Mouse (Mus musculus): Measurements from ENCODE around the gene Gm36864.

Gene Gm36864

GRCm38 (mm10) chr7:44257278-44257677 is 21.3 kb downstream of the Gm36864 start, which contains the start of gene Acp4:
Gene Acp4 (minus strand): TSS chr7:44257378.
- no peak for DNase-seq (ENCODE audit: low spot score)

DNA sequence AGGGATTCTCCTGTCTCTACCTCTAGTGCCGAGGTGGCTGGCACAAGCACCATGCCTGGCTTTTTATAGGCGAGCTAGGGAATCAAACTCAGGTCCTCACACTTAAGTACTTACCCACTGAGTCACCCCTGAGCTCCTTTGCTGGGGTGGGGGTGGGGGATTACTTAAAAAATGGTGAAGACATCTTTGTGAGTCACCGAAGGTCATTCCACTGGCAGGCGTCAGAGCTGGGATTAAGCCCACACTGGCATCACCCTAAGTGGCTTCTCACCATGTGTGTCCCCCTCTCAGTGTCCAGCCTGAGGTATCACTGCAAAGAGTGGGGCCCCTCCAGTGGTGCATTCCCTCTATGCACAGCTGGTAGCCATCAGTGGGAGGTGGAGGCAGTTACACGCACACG is 24.4 kb downstream of the Gm36864 start:
- no peak for DNase-seq (ENCODE audit: low spot score)

- DNase-seq (ENCODE audit: low spot score) = no peak
Observed at GRCm38 (mm10) chr7:44261147-44261546, 25.2 kb downstream of the Gm36864 start, which contains the start of gene Gm15517. Gene Gm15517 (plus strand): TSS chr7:44261447.

- DNase-seq (ENCODE audit: low spot score) = peak; percentile 85
Observed at GRCm38 (mm10) chr7:44262791-44263643, 27.0 kb downstream of the Gm36864 start.

DNA sequence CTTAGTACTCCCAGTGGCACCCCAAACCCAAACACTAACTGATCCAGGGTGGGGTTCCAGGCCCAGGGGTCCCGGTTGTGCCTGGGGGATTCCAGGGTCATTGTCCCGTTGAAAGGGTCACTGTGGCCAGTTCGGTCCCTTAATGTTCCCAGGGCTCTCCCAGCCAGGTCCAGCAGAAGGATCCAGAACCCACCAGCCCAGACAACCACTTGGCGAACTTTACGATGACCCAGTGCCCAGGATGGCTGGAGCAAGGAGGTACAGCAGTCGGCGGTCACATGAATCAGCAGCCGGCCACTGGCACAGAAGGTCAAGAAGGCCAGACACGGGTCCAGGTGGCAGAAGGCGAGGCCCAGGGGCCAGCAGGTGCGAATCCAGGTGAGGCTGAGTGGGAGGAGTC is 32.1 kb downstream of the Gm36864 start:
- DNase-seq (ENCODE audit: low spot score) = no peak

DNA sequence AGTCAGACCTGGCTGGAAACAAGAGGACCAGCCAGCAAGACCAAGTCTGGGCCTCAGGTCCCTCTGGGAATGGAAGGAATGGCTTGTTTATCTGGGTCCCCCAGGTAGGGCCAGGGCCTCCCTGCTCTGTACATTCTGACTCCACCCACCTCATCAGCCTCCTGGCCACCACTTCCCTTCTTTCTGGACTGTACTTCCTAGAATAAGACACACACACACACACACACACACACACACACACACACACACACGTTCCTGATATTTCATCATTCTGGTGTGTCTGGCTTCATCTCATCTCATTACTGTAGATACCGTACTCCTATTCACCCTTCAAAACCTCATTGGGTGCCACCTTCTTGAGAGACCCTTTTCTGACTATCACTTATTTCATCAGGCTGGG is 33.4 kb downstream of the Gm36864 start:
- no peak for DNase-seq (ENCODE audit: low spot score)

- DNase-seq (ENCODE audit: low spot score) = no peak
Observed at GRCm38 (mm10) chr7:44271309-44271708, 35.3 kb downstream of the Gm36864 start.

DNA sequence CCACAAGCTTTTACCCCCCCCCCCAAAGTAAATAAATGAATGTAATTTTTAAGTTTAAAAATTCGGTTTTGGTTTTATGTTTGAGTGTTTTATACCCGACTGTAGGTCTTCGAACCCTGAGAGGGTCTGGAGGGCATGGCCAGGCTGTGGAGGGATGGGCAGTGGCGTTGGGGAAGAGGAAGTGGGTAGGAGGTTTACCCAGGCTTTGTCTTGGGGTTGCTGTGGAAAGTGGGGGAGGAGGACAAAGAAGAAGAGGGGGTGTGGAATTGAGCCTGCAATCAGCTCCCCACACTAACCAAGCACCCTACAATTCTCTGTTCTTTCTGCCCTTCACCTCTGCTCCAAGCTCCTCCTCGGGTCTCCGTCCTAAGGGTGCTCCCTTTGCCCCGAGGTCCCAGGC is 36.6 kb downstream of the Gm36864 start:
- no peak for DNase-seq (ENCODE audit: low spot score)

GRCm38 (mm10) chr7:44273446-44273845 is 37.5 kb downstream of the Gm36864 start:
- no peak for DNase-seq (ENCODE audit: low spot score)

- DNase-seq (ENCODE audit: low spot score) = no peak
Observed at GRCm38 (mm10) chr7:44274096-44274495, 38.1 kb downstream of the Gm36864 start.

DNA sequence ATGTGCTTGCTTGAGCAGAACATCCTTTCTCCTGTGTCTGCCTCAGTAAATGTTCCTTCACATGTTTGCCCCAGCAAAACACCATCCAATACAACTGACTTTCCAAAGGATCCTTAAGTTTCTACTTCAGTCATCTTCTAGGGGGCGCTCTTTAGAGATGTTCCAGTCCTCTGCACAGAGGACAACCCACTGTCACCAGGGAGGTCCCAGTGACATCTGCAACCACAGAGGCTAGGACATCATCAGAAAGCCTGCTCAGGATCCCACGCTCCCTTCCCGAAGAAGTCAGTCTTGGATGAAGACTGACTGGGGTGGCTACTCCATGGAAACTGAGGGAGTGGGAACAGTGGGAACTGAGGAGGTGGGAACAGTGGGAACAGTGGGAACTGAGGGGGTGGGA is 39.6 kb downstream of the Gm36864 start:
- no peak for DNase-seq (ENCODE audit: low spot score)

DNA sequence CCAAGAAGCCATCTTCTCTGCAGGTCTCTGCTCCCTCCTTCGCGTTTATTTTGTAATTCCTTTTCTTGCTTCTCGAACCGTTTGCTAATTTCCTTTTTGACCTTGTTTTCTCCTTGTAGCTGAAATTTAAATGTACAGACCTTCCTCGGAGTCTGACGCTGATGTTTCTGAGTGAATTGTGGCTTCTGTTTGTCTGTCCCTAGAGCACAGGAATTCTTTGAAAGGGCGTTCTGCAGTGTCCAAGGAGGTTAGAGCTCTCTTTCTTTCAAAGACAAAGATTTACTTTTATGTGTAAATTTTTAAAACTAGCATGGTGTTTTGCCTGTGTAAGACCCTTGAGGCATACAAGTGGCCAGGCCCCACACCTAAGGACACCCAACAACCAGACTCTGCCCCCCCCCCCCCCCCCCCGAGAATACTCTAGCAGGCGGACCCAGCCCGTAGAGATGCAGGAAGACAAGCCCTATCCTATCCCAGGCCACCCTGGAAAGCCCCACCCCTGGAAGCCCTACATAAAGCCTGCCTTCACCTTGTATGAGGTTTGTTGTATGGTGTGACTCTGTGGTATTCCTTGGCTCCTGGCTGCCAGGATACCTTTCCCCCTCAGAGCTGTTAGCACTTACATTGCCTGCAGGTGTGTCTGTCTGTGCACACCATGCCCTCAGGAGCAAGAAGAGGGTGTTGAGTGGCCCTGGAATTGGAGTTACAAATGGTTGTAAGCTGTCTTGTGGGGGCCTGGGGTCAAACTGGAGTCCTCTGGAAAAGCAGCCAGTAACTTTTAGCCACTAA is 40.7 kb downstream of the Gm36864 start:
- no peak for DNase-seq (ENCODE audit: low spot score)

DNA sequence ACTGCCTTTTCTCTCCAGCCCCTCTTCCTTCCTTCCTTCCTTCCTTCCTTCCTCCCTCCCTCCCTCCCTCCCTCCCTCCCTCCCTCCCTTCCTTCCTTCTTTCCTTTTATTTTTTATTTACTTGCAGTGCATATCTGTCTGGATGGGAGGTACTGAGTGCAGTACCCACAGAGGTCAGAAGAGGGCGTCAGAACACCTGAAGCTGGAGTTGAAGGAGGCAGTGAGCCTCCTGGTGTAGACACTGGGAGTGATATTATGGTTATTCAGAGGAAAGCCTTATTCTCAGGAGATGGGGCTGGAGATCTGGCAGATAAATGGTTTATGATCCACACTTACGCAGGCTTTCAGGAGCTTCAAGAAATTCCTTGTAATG is 41.3 kb downstream of the Gm36864 start:
- peak; percentile 28 for DNase-seq (ENCODE audit: low spot score)

DNA sequence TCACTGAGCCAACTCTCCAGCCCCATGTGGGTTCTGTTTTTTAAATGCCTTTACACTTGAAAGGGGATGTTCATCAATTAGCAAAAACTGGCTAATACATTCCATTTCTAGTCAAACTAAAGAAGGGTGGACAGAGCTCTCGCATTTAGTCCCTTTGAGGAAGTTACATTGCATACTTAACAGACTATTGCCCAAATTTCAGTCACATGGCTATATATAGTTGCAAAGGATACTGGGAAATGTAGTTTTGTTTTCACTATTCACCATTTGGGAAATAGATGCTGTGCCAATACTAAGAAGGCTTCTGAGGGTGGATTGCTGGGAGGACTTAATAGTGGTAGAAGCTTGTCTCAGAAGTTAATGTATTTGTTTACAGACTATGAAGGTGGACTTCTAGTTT is 45.0 kb downstream of the Gm36864 start:
- no peak for DNase-seq (ENCODE audit: low spot score)

GRCm38 (mm10) chr7:44281586-44281985 is 45.6 kb downstream of the Gm36864 start:
- DNase-seq (ENCODE audit: low spot score) = no peak

GRCm38 (mm10) chr7:44287760-44288159 is 51.8 kb downstream of the Gm36864 start:
- DNase-seq (ENCODE audit: low spot score) = no peak

GRCm38 (mm10) chr7:44290986-44291385 is 55.0 kb downstream of the Gm36864 start:
- DNase-seq (ENCODE audit: low spot score) = no peak

DNA sequence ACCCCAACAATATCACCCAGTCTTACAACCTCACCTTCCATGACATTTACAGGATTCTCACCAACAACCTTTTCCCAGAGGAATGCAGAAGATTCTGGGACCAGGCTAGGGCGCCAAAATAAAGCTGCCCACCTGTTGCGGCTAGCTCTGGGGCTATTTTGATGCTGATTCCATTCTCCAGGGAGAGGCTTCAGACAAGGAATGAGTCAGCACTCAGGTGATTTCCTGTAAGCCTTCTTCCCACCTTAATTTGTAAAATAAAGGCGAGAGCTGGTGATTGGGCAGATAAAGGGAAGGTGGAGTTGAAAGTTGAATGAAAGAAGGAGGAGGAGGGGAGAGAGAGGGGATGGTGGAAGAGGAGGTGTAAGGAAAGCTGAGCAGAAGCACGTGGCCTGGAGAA is 55.4 kb downstream of the Gm36864 start:
- DNase-seq (ENCODE audit: low spot score) = no peak

Data from T-cell, adult 2 months (primary cell).